Mouse (Mus musculus) hindbrain, embryonic 13.5 days (tissue): ENCODE data around the gene Ece1. TPM values are rescaled to one million over a fixed set of nuclear protein-coding genes. Genes with fewer than 3 reads are reported as not detected.

Source experiments
- ATAC-seq: fragments of 200-750 bp; cut with Nextera tagmentation; 2 replicates; pipeline ENCODE4 v1.8.0; 2017; ENCODE audit warnings: moderate TSS enrichment; ENCODE audit not compliant: low FRiP score
- H3K27ac ChIP-seq: fragments of 300-500 bp; sonication (generic); 2 replicates; pipeline ENCODE4 v1.5.1; 2015; ENCODE audit warnings: inconsistent platforms, mild to moderate bottlenecking, moderate library complexity
- H3K27me3 ChIP-seq: fragments of 300-500 bp; sonication (generic); 2 replicates; pipeline ENCODE4 v1.6.1; 2015; ENCODE audit warnings: mild to moderate bottlenecking, inconsistent platforms
- H3K36me3 ChIP-seq: fragments of 300-500 bp; sonication (generic); 2 replicates; pipeline ENCODE4 v1.6.1; 2015; ENCODE audit warnings: mild to moderate bottlenecking, inconsistent platforms
- H3K4me1 ChIP-seq: fragments of 300-500 bp; sonication (generic); replicated peaks from 2 replicates; pipeline ENCODE4 v1.6.1; 2015; ENCODE audit warnings: inconsistent platforms
- H3K4me2 ChIP-seq: fragments of 300-500 bp; sonication (generic); 2 replicates; pipeline ENCODE4 v1.6.1; 2015; ENCODE audit warnings: inconsistent platforms, mild to moderate bottlenecking, moderate library complexity
- H3K4me3 ChIP-seq: fragments of 300-500 bp; sonication (generic); 2 replicates; pipeline ENCODE4 v1.5.1; 2015; ENCODE audit warnings: mild to moderate bottlenecking, inconsistent platforms
- H3K9ac ChIP-seq: fragments of 300-500 bp; sonication (generic); 2 replicates; pipeline ENCODE4 v1.6.1; 2015; ENCODE audit warnings: mild to moderate bottlenecking, inconsistent platforms
- H3K9me3 ChIP-seq: fragments of 300-500 bp; sonication (generic); 2 replicates; pipeline ENCODE4 v1.6.1; 2016; ENCODE audit warnings: inconsistent platforms
- WGBS: fragments of 180-500 bp; shearing (Covaris S2); methylation state at CpG from one replicate; pipeline ENCODE4 v1.1.7; 2015; 5-methylcytosine and 5-hydroxymethylcytosine counted together
- polyA plus RNA-seq: library from polyadenylated mRNA; unstranded; fragments of >200 nt; fragmentation: Nextera tagmentation; extraction: Ambion mirVana; gene quantifications from 2 replicates; pipeline ENCODE4 v1.2.1, GENCODE M21; 2015

Gene Ece1
- polyA plus RNA-seq, 1 experiment from 2014 or later = 20.2 TPM

DNA sequence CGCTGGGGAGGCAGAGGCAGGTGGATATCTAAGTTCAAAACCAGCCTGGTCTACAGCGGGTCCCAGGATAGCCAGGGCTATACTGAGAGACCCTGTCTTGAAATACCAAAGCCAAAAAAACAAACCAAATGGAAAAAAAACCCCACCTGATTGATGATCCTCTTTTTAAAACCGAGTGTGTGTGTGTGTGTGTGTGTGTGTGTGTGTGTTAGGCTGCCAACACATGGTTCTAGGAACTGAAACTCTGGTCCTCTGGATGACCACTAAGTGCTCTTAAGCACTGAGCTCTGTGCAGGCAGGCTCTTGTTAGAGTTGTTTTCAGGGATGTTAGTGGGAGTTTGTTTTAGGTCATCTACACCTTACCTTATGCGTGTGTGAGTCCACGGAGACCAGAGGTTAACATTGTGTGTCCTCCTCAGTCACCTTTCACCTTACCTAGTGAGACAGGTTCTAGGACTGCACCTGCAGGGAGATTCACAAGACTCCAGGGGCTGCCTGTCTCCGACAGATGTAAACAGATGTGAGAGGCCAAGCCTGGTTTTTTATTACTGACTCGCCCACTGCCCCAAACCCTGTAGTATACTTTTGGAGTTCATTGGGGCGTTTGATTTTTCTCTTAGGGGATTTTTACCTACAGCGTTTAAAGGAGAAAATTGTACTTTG, 145.0 kb downstream of the Ece1 start:
- ATAC-seq = no peak
- Histone ChIP-seq H3K4me1 (peaks cover 9% of the 10 kb centered on the region), H3K36me3 (peaks cover 48% of the 10 kb centered on the region), H3K27me3 (no peaks in the 10 kb centered on the region), H3K9me3 (no peaks in the 10 kb centered on the region), H3K4me2 (no peak overlapping the region), H3K27ac (no peak overlapping the region), H3K9ac (no peak overlapping the region), H3K4me3 (no peak overlapping the region)
- 93% methylated on average over 9 of the region's 9 CpGs for WGBS

DNA sequence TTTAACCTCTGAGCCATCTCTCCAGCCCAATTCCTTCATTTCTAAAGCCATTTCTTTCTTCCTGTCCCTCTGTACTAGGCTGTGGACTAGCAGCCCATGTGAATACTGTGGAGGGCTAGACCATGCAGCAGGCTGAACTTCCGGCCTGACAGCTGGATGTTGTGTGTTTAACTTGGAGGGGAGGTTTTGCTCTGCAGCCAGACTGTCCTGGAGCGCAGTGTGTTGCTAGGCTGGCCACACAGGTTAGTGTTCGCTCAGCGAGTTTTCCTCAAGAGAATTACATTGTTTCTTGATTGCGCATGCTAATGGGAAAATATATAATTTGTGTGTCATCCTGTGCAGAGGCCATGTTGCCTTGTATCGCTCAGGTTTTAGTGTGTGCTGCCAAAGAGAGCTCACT, 146.6 kb downstream of the Ece1 start:
- Histone ChIP-seq H3K27ac (no peak overlapping the region), H3K4me2 (no peak overlapping the region), H3K27me3 (no peaks in the 10 kb centered on the region), H3K4me1 (peaks cover 4% of the 10 kb centered on the region), H3K36me3 (peaks cover 47% of the 10 kb centered on the region), H3K9me3 (no peaks in the 10 kb centered on the region), H3K4me3 (no peak overlapping the region), H3K9ac (no peak overlapping the region)
- ATAC-seq = no peak
- 83% methylated on average over 6 of the region's 6 CpGs for WGBS

DNA sequence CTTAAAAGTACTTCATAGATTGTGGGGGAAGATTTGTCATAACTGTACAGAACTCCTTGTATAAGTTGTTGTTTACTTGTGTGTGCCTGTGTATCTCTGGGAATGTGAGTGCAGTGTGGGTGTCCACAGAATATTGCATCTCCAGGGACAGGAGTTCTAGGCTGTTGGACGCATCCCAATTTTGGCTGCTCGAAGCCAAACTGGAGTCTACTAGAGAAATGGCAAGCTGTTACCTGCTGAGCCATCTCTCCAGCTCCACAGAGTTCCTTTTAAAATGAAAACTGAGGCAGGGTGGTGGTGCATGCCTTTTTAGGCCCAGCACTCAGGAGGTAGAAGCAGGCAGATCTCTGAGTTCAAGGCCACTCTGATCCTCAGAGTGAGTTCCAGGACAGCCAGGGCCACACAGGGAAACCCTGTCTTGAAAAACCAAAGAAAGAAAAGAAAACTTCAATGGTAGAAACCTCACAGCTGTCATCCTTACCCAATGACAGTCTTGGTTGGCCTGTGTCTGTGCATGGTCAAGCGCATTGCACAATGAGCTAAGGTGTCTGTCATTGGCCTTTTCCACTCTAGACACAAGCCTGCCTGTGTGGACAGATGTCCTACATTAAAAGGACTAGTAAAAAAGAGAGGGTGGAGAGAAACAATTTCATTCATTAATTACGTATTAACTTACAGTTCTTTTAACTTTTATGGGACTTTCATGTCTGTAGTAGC, 147.9 kb downstream of the Ece1 start:
- H3K4me3 ChIP-seq = no peak overlapping the region
- no peaks in the 10 kb centered on the region for H3K27me3 ChIP-seq
- H3K27ac ChIP-seq = no peak overlapping the region
- no peak overlapping the region for H3K4me2 ChIP-seq
- WGBS = 95% methylated on average over 4 of the region's 4 CpGs
- H3K36me3 ChIP-seq = peaks cover 49% of the 10 kb centered on the region
- H3K9me3 ChIP-seq = no peaks in the 10 kb centered on the region
- H3K4me1 ChIP-seq = peaks cover 4% of the 10 kb centered on the region
- ATAC-seq = no peak
- no peak overlapping the region for H3K9ac ChIP-seq

DNA sequence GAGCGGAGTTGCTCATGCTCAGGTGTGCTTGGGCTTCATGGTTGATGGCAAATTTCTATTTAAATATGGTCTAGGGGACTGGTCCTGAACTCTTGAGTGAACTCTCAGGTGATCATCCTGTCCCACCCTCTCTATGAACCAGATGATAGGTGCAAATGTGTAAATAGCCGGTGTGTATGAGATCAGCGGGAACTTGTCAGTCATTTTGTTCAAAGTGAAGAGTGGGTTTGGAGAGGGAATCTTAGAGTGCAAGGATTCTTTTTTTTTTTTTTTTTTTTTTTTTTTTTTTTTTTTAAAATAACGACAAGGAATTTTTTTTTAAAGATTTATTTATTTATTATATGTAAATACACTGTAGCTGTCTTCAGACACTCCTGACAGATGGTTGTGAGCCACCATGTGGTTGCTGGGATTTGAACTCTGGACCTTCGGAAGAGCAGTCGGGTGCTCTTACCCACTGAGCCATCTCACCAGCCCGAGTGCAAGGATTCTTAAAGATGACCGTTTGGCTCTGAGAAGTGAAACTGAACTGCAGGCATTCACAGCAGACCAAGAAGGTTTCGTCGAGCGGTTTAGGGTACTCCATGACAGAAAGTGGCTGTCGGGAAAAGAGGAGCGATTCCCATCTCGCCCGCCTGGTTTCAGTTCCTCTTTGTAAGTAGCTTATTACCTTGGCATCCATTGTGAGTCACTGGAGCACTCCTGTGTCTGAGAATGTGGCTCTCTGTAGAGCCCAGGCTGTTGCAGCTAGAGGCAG, 151.9 kb downstream of the Ece1 start:
- no peak overlapping the region for H3K9ac ChIP-seq
- H3K4me2 ChIP-seq = no peak overlapping the region
- H3K4me1 ChIP-seq = peaks cover 26% of the 10 kb centered on the region
- H3K9me3 ChIP-seq = no peaks in the 10 kb centered on the region
- peaks cover 43% of the 10 kb centered on the region for H3K36me3 ChIP-seq
- H3K27ac ChIP-seq = no peak overlapping the region
- 93% methylated on average over 15 of the region's 15 CpGs for WGBS
- ATAC-seq = no peak
- H3K27me3 ChIP-seq = no peaks in the 10 kb centered on the region
- H3K4me3 ChIP-seq = no peak overlapping the region

Other genes with a start within 250 kb of the Ece1 start
- gene Rap1gap, start 197.5 kb upstream of the Ece1 start, polyA plus RNA-seq = 39.2 and 39.9 TPM in 2 replicates
- gene Alpl, start 65.9 kb upstream of the Ece1 start, polyA plus RNA-seq = 6.9 and 10.2 TPM in 2 replicates
- gene Eif4g3, start 130.8 kb downstream of the Ece1 start, polyA plus RNA-seq = 48.7 and 53.1 TPM in 2 replicates